Mouse (Mus musculus): Measurements from ENCODE around the gene Artn. TPM values are rescaled to one million over a fixed set of nuclear protein-coding genes. Genes with fewer than 3 reads are reported as not detected.

Gene Artn
- polyA plus RNA-seq, 1 experiment from 2014 or later: 3.8 TPM

DNA sequence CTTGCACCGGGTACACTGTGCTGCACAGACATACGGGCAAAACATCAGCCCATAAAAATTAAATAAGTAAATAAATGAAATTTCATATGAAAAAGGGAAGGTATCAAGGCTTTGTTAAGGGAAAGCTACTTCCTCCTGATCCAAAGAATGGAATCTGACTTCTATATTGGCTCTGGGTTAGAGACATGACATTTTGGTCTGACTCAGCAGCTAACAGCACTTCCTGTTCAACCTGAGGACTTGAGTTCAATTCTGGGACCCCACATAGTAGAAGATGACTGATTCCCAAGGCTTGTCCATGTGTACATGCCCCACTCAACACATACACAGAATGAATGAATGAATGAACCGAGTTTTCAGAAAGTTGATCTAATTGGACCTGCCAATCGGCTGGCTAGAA lies 11.7 kb downstream of the Artn start:
- Histone ChIP-seq H3K4me3 (ENCODE audit: low read depth, low read length) (no peak overlapping the region), H3K4me2 (replicated peaks; ENCODE audit: low read depth) (no peak overlapping the region), H3K36me3 (ENCODE audit: control insufficient read depth, insufficient read depth, low read length) (no peaks in the 10 kb centered on the region), H3K27me3 (ENCODE audit: control insufficient read depth, insufficient read depth, low read length) (no peaks in the 10 kb centered on the region), H3K27ac (replicated peaks) (no peak overlapping the region), H3K9me3 (ENCODE audit: control insufficient read depth, low read length) (no peaks in the 10 kb centered on the region), H3K9ac (ENCODE audit: low read length) (no peak overlapping the region), H3K4me1 (replicated peaks; ENCODE audit: control insufficient read depth, insufficient read depth) (peaks cover 9% of the 10 kb centered on the region)
- ATAC-seq (ENCODE audit: low FRiP score, low TSS enrichment): no peak
- WGBS: 78% methylated on average over 4 of the region's 4 CpGs
- no peak for DNase-seq (ENCODE audit: low spot score)
- TF ChIP-seq EP300 (optimal IDR thresholded peaks at IDR 0.05): no peak
- no peak for TF ChIP-seq CTCF (IDR thresholded peaks at IDR 0.05; ENCODE audit: low read depth)

DNA sequence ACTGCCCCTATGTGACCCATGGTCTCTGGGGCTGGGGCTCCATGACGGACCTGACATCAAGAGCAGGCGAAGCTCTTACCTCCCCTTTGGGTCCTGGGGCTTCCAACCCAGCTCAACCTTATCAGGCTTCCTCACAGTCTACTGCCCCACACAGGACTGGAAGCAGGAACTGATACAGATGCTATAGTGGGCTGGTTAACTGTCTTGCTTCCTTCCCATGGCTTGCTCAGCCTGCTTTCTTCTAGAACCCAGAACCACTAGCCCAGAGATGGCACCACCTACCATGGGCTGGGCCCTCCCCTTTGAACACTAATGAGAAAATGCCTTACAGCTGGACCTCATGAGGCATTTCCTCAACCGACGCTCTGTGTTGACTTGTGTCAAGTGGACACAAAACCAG lies 12.2 kb downstream of the Artn start:
- 85% methylated on average over 4 of the region's 4 CpGs for WGBS
- Histone ChIP-seq H3K4me2 (replicated peaks; ENCODE audit: low read depth) (no peak overlapping the region), H3K9me3 (ENCODE audit: control insufficient read depth, low read length) (no peaks in the 10 kb centered on the region), H3K27ac (replicated peaks) (no peak overlapping the region), H3K27me3 (ENCODE audit: control insufficient read depth, insufficient read depth, low read length) (no peaks in the 10 kb centered on the region), H3K4me1 (replicated peaks; ENCODE audit: control insufficient read depth, insufficient read depth) (peaks cover 9% of the 10 kb centered on the region), H3K36me3 (ENCODE audit: control insufficient read depth, insufficient read depth, low read length) (no peaks in the 10 kb centered on the region), H3K4me3 (ENCODE audit: low read depth, low read length) (no peak overlapping the region), H3K9ac (ENCODE audit: low read length) (no peak overlapping the region)
- ATAC-seq (ENCODE audit: low FRiP score, low TSS enrichment) (no peak), DNase-seq (ENCODE audit: low spot score) (no peak)
- TF ChIP-seq CTCF (IDR thresholded peaks at IDR 0.05; ENCODE audit: low read depth) (no peak), EP300 (optimal IDR thresholded peaks at IDR 0.05) (no peak)

DNA sequence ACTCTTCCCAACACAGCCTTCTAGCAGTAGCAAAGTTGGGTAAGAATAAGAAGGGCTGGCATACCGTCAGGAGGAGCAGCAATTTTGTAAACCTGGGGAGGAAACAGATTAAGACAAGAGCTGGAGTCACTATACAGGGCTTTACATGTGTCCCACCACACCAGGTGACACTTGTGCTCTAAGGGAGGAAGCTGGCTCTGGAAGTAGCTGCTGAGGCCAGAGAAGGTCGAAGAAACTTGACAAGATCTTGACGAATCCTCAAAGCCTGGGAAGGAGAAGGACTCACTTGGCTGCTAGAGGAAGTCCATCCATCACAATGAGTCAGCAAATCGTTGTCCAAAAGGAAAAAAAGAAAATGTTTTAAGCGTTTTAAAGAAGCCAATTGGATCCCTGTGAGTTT lies 13.2 kb downstream of the Artn start:
- Histone ChIP-seq H3K27me3 (ENCODE audit: control insufficient read depth, insufficient read depth, low read length) (no peaks in the 10 kb centered on the region), H3K4me2 (replicated peaks; ENCODE audit: low read depth) (no peak overlapping the region), H3K27ac (replicated peaks) (0 out of 2 replicates have a peak overlapping the region, but pooled peaks have one; percentile 13), H3K4me3 (ENCODE audit: low read depth, low read length) (no peak overlapping the region), H3K4me1 (replicated peaks; ENCODE audit: control insufficient read depth, insufficient read depth) (peaks cover 9% of the 10 kb centered on the region), H3K9ac (ENCODE audit: low read length) (no peak overlapping the region), H3K36me3 (ENCODE audit: control insufficient read depth, insufficient read depth, low read length) (peaks cover 3% of the 10 kb centered on the region), H3K9me3 (ENCODE audit: control insufficient read depth, low read length) (no peaks in the 10 kb centered on the region)
- ATAC-seq (ENCODE audit: low FRiP score, low TSS enrichment) (no peak), DNase-seq (ENCODE audit: low spot score) (no peak)
- no peak for TF ChIP-seq CTCF (IDR thresholded peaks at IDR 0.05; ENCODE audit: low read depth)
- no peak for TF ChIP-seq EP300 (optimal IDR thresholded peaks at IDR 0.05)
- 53% methylated on average over 5 of the region's 5 CpGs for WGBS

- DNase-seq (ENCODE audit: low spot score) (peak; percentile 26), ATAC-seq (ENCODE audit: low FRiP score, low TSS enrichment) (no peak)
- Histone ChIP-seq H3K36me3 (ENCODE audit: control insufficient read depth, insufficient read depth, low read length) (peaks cover 7% of the 10 kb centered on the region), H3K4me2 (replicated peaks; ENCODE audit: low read depth) (peak overlapping the region; percentile 99), H3K4me3 (ENCODE audit: low read depth, low read length) (peak overlapping the region; percentile 75), H3K4me1 (replicated peaks; ENCODE audit: control insufficient read depth, insufficient read depth) (peaks cover 9% of the 10 kb centered on the region), H3K27ac (replicated peaks) (no peak overlapping the region), H3K9me3 (ENCODE audit: control insufficient read depth, low read length) (no peaks in the 10 kb centered on the region), H3K27me3 (ENCODE audit: control insufficient read depth, insufficient read depth, low read length) (no peaks in the 10 kb centered on the region), H3K9ac (ENCODE audit: low read length) (peak overlapping the region; percentile 82)
- WGBS: 3% methylated on average over 19 of the region's 19 CpGs
- no peak for TF ChIP-seq CTCF (IDR thresholded peaks at IDR 0.05; ENCODE audit: low read depth)
- TF ChIP-seq EP300 (optimal IDR thresholded peaks at IDR 0.05): no peak
These were observed 14.0 kb downstream of the Artn start for GRCm38 (mm10) chr4:117915489-117916105.

DNA sequence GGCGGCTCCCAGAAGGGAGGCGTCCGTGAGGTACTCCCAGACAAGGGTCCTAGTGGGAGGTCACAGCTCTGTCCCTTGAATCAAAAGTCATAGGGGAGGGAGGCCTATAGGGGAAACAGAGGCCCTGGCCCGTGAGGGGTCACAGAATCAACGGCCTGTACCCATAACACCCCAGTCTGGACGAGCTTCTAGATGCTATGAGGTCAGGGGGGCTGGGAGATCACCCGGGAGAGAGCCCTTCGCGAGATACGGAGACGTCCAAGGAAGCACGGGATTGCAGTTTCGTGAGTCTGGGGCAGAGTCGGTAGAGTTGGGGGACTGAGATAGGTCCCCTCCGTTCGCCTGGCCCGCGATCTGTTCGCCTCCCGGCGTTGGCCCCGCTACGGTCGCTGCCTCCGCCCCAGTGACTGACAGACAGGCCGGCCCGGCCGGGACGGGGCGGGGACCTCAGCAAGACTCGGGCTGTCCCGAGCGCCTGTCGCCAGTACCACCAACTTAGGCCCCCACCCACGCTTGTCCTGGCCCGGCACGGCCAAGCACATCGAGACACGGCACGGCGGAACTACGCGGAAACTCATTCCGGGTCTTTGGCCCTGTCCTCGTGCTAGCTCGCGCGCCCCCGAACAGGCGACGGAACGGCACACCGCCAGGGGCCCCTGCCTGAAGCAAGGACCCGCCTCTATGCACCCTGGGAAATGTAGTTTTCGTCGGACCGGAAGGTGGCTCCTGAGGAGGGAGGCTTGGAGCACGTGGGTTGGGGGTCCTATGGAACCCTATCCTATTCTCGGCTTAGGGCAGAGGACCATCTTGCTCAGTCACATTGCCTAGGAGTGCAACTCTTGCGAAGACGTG lies 14.7 kb downstream of the Artn start, which contains the start of gene Ipo13:
TSS of gene Ipo13 (minus strand) at position 409 of the 852 bp plus-strand sequence.
- H3K27ac ChIP-seq (replicated peaks): peak within 1 kb of the TSS; percentile 83
- peaks cover 7% of the 10 kb centered on the region for H3K36me3 ChIP-seq (ENCODE audit: control insufficient read depth, insufficient read depth, low read length)
- DNase-seq (ENCODE audit: low spot score): peak; percentile 93
- TF ChIP-seq EP300 (optimal IDR thresholded peaks at IDR 0.05) (peak; percentile 89), CTCF (IDR thresholded peaks at IDR 0.05; ENCODE audit: low read depth) (peak; percentile 53)
- H3K27me3 ChIP-seq (ENCODE audit: control insufficient read depth, insufficient read depth, low read length): no peaks in the 10 kb centered on the region
- no peaks in the 10 kb centered on the region for H3K9me3 ChIP-seq (ENCODE audit: control insufficient read depth, low read length)
- peaks cover 9% of the 10 kb centered on the region for H3K4me1 ChIP-seq (replicated peaks; ENCODE audit: control insufficient read depth, insufficient read depth)
- H3K4me3 ChIP-seq (ENCODE audit: low read depth, low read length): peak within 1 kb of the TSS; percentile 75
- WGBS: under 1% methylated on average over 59 of the region's 61 CpGs
- H3K9ac ChIP-seq (ENCODE audit: low read length): peak within 1 kb of the TSS; percentile 82
- peak; percentile 91 for ATAC-seq (ENCODE audit: low FRiP score, low TSS enrichment)
- H3K4me2 ChIP-seq (replicated peaks; ENCODE audit: low read depth): peak within 1 kb of the TSS; percentile 99
